Mouse (Mus musculus) liver, postnatal 0 days (tissue): ENCODE results near the gene Zfp287. TPM values are rescaled to one million over a fixed set of nuclear protein-coding genes. Genes with fewer than 3 reads are reported as not detected.
A peak's percentile ranks its signal among the peaks of the same experiment; 100 is the strongest.

ENCODE experiments used
- ATAC-seq: fragments of 200-750 bp; cut with Nextera tagmentation; 2 replicates; pipeline ENCODE4 v1.8.0; 2017; ENCODE audit warnings: mild to moderate bottlenecking, moderate library complexity
- DNase-seq: peaks from one replicate; pipeline ENCODE4 v3.0.0-alpha.2; 2016
- H3K27ac ChIP-seq: fragments of 300-500 bp; sonication (generic); 2 replicates; pipeline ENCODE4 v1.5.1; 2014; ENCODE audit warnings: antibody characterized with exemption, moderate library complexity, mild to moderate bottlenecking, low read depth
- H3K27me3 ChIP-seq: fragments of 300-500 bp; sonication (generic); 2 replicates; pipeline ENCODE4 v1.6.1; 2014; ENCODE audit warnings: low read length, control low read depth, mixed read lengths; ENCODE audit not compliant: insufficient read depth
- H3K36me3 ChIP-seq: fragments of 300-500 bp; sonication (generic); replicated peaks from 2 replicates; pipeline ENCODE4 v1.6.1; 2014; ENCODE audit warnings: mild to moderate bottlenecking, control low read depth, low read length, moderate library complexity, mixed read lengths; ENCODE audit not compliant: insufficient read depth
- H3K4me1 ChIP-seq: fragments of 300-500 bp; sonication (generic); 2 replicates; pipeline ENCODE4 v1.6.1; 2014; ENCODE audit warnings: antibody characterized with exemption, mild to moderate bottlenecking, control low read depth; ENCODE audit not compliant: insufficient read depth
- H3K4me2 ChIP-seq: fragments of 300-500 bp; sonication (generic); 2 replicates; pipeline ENCODE4 v1.6.1; 2014; ENCODE audit warnings: low read depth, mild to moderate bottlenecking, low read length, moderate library complexity, mixed read lengths
- H3K4me3 ChIP-seq: fragments of 300-500 bp; sonication (generic); 2 replicates; pipeline ENCODE4 v1.5.1; 2014; ENCODE audit warnings: low read depth, low read length
- H3K9ac ChIP-seq: fragments of 300-500 bp; sonication (generic); replicated peaks from 2 replicates; pipeline ENCODE4 v1.6.1; 2014; ENCODE audit warnings: mild to moderate bottlenecking, moderate library complexity
- H3K9me3 ChIP-seq: fragments of 300-500 bp; sonication (generic); 2 replicates; pipeline ENCODE4 v1.6.1; 2016; ENCODE audit warnings: mild to moderate bottlenecking, control low read depth, low read length, mixed read lengths
- CTCF ChIP-seq: sonication (generic); IDR thresholded peaks from 2 replicates; pipeline ENCODE4 v1.5.1; 2016; ENCODE audit warnings: antibody characterized with exemption, low read depth
- EP300 ChIP-seq: IDR thresholded peaks from 2 replicates; pipeline ENCODE4 v1.6.1; 2016; ENCODE audit warnings: antibody characterized with exemption, low read depth, mild to moderate bottlenecking
- WGBS: fragments of 180-500 bp; shearing (Covaris S2); extraction: QIAGEN DNeasy Blood & Tissue Kit; methylation state at CpG from one replicate; pipeline ENCODE4 v1.1.7; 2014; ENCODE audit not compliant: insufficient replicate concordance; 5-methylcytosine and 5-hydroxymethylcytosine counted together
- polyA plus RNA-seq: library from polyadenylated mRNA; unstranded; fragments of >200 nt; fragmentation: Nextera tagmentation; extraction: Ambion mirVana; gene quantifications from 2 replicates; pipeline ENCODE4 v1.2.1, GENCODE M21; 2015

Gene Zfp287
- polyA plus RNA-seq, result 0.27 and 0.35 TPM in 2 replicates

GRCm38 (mm10) chr11:62731311-62732021, at the start of gene Zfp287:
Zfp287 (minus strand) TSS chr11:62731905.
- Histone ChIP-seq H3K9me3 (no peaks in the 10 kb centered on the region), H3K27me3 (peaks cover 15% of the 10 kb centered on the region; the same call in 1 of the 2 replicates), H3K36me3 (no peaks in the 10 kb centered on the region), H3K4me3 (peak within 1 kb of the TSS; percentile 58), H3K4me2 (peak within 1 kb of the TSS; percentile 75), H3K4me1 (peaks cover 6% of the 10 kb centered on the region; the same call in 1 of the 2 replicates), H3K9ac (0 out of 2 replicates have a peak within 1 kb of the TSS, but pooled peaks have one; percentile 3), H3K27ac (peak within 1 kb of the TSS; percentile 48; the same call in 1 of the 2 replicates)
- ATAC-seq (peak; percentile 77), DNase-seq (peak; percentile 61)
- 2% methylated on average over 46 of the region's 48 CpGs for WGBS
- TF ChIP-seq CTCF (no peak), EP300 (no peak)

- DNase-seq, result no peak
- Histone ChIP-seq H3K9me3 (peaks cover 26% of the 10 kb centered on the region), H3K27me3 (no peaks in the 10 kb centered on the region), H3K4me1 (no peaks in the 10 kb centered on the region), H3K9ac (no peak overlapping the region), H3K27ac (no peak overlapping the region), H3K4me2 (no peak overlapping the region), H3K4me3 (no peak overlapping the region), H3K36me3 (no peaks in the 10 kb centered on the region; the same call in 1 of the 2 replicates)
- TF ChIP-seq CTCF (no peak), EP300 (no peak)
- 84% methylated on average over 7 of the region's 7 CpGs for WGBS
- ATAC-seq, result no peak
These were observed 44.8 kb upstream of the Zfp287 start for GRCm38 (mm10) chr11:62776510-62776909.

- 63% methylated on average over 9 of the region's 9 CpGs for WGBS
- Histone ChIP-seq H3K4me2 (no peak overlapping the region), H3K9me3 (peaks cover 2% of the 10 kb centered on the region; the same call in 1 of the 2 replicates), H3K9ac (no peak overlapping the region), H3K27ac (no peak overlapping the region), H3K36me3 (no peaks in the 10 kb centered on the region), H3K27me3 (peaks cover 9% of the 10 kb centered on the region; the same call in 1 of the 2 replicates), H3K4me1 (0 out of 2 replicates have a peak, but pooled peaks cover 4% of the 10 kb centered on the region), H3K4me3 (no peak overlapping the region)
- DNase-seq (no peak), ATAC-seq (no peak)
- TF ChIP-seq EP300, result no peak
- no peak for TF ChIP-seq CTCF
These were observed 29.2 kb upstream of the Zfp287 start for GRCm38 (mm10) chr11:62760755-62761457.

- no peak for TF ChIP-seq EP300
- TF ChIP-seq CTCF, result no peak
These were observed 26.8 kb upstream of the Zfp287 start for GRCm38 (mm10) chr11:62758491-62758890.

GRCm38 (mm10) chr11:62757906-62758305, 26.2 kb upstream of the Zfp287 start:
- no peaks in the 10 kb centered on the region for H3K36me3 ChIP-seq
- H3K27ac ChIP-seq, result no peak overlapping the region
- H3K4me1 ChIP-seq, result 0 out of 2 replicates have a peak, but pooled peaks cover 4% of the 10 kb centered on the region
- H3K4me3 ChIP-seq, result no peak overlapping the region
- 77% methylated on average over 6 of the region's 6 CpGs for WGBS
- no peaks in the 10 kb centered on the region for H3K9me3 ChIP-seq
- H3K27me3 ChIP-seq, result peaks cover 9% of the 10 kb centered on the region; the same call in 1 of the 2 replicates
- no peak overlapping the region for H3K4me2 ChIP-seq
- TF ChIP-seq EP300, result no peak
- no peak for TF ChIP-seq CTCF
- ATAC-seq, result no peak
- H3K9ac ChIP-seq, result no peak overlapping the region
- no peak for DNase-seq

More at GRCm38 (mm10) chr11:62758491-62758890, 26.8 kb upstream of the Zfp287 start:
- no peaks in the 10 kb centered on the region for H3K9me3 ChIP-seq
- peaks cover 9% of the 10 kb centered on the region; the same call in 1 of the 2 replicates for H3K27me3 ChIP-seq
- no peaks in the 10 kb centered on the region for H3K36me3 ChIP-seq
- 87% methylated on average over 11 of the region's 11 CpGs for WGBS
- H3K27ac ChIP-seq, result no peak overlapping the region
- no peak overlapping the region for H3K4me3 ChIP-seq
- ATAC-seq (no peak), DNase-seq (no peak)
- no peak overlapping the region for H3K4me2 ChIP-seq
- H3K9ac ChIP-seq, result no peak overlapping the region
- 0 out of 2 replicates have a peak, but pooled peaks cover 4% of the 10 kb centered on the region for H3K4me1 ChIP-seq

- Histone ChIP-seq H3K4me1 (0 out of 2 replicates have a peak, but pooled peaks cover 4% of the 10 kb centered on the region), H3K36me3 (no peaks in the 10 kb centered on the region), H3K4me3 (no peak overlapping the region), H3K27ac (no peak overlapping the region), H3K27me3 (peaks cover 9% of the 10 kb centered on the region; the same call in 1 of the 2 replicates), H3K9ac (no peak overlapping the region), H3K4me2 (peak overlapping the region; percentile 57), H3K9me3 (no peaks in the 10 kb centered on the region)
- ATAC-seq (no peak), DNase-seq (no peak)
- 4% methylated on average over 7 of the region's 7 CpGs for WGBS
- no peak for TF ChIP-seq EP300
- no peak; the same call in 1 of the 2 replicates for TF ChIP-seq CTCF
These were observed 25.4 kb upstream of the Zfp287 start for GRCm38 (mm10) chr11:62757143-62757507.
